Mouse (Mus musculus) spleen, embryonic (tissue): ENCODE measurements around the gene Nmnat3.

Experiments
- CTCF ChIA-PET: fragments of 350-600 bp; sonication (Branson Sonifier 250); formaldehyde crosslinking; loops from one replicate; lab custom pipeline; 2022; lab: Charles Lee

Gene Nmnat3

DNA sequence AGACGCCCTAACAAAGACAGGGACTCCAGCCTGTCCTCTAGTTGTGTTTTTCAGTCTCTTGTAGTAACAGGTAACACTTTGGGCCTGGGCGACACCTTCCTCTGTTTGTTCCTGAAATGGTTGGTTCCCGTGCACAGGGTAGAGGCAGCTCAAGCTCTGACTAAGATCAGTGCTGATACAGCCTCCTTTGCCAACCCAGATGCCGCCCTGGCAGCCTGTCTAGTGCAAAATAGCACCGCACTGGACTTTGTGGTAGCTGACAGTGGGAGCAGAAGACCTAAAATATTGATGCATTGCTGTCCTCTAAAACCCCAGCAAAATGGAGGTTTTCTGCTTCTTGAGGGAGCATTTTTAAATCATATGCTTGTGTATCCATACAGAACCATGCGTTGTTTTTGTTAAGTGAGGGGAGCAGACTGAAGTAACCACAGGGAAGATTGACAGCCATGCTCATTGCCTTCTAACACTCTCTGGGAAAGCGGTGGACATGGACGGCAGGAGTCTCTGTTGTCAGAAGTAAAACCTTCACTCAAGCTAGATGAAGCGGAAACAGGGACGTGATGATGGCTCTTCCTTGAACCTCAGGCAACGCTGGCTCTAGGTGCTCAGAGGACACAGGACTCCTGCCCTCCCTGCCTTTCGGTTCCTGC, 24.2 kb downstream of the Nmnat3 start:
- CTCF ChIA-PET, result no interaction called here

GRCm38 (mm10) chr9:98312622-98313374, 25.6 kb downstream of the Nmnat3 start:
- CTCF ChIA-PET, result no interaction called here

- CTCF ChIA-PET, result no interaction called here
These were observed 26.4 kb downstream of the Nmnat3 start for GRCm38 (mm10) chr9:98313587-98313986.

DNA sequence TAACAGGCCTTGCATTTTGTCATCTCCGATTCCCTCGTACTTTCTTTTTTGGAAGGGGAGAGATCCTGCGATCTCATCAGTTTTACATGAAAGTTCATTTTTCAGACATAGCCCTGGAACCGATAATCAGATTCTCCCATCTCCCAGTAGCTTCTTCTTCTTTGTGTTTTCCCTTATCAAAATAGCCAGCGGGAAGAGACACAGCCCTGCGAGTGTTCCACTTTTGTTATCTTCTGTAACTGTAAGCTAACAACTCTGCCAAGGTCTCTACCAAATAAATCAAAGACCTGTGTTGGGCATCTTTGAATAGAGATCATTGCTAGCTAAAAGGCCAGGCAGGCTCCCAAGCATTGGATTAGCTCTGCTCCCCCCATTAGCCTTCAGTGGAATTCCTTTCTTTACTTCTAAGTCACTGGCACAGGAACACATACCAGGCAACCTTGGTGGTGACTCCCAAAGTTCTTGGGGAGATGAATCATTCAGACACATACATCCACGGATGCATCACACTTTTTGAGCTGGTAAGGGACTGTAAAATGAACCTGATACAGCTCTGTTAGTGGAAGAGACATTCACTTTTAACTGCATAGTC, 26.9 kb downstream of the Nmnat3 start:
- CTCF ChIA-PET, result no interaction called here

- CTCF ChIA-PET, result interaction anchor here (0.6 kb wide), 1 partner anchor 102 kb away, joined by 3 read pairs; no protein-coding TSS in a partner anchor
These were observed 30.7 kb downstream of the Nmnat3 start for GRCm38 (mm10) chr9:98317897-98318296.

DNA sequence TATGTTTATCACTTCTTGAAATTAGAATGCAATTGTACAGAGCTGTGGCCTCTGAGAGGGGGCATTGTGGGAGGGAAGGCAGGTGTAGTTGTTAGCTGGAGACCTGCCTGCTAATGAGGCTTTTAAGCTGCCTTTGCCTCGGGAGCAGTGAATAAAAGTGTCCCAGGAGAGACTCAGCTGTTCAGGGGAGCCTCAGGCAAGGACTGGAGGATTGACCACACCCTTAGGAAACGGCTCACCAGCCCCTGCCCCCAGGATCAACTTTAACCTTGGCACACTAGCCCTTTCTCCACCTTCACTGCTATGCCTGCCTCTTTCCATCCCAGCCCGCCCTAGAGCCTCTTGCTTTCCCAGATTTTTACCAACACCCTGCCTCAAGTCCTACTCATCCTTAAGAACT, 31.6 kb downstream of the Nmnat3 start:
- CTCF ChIA-PET, result no interaction called here

- CTCF ChIA-PET, result no interaction called here
These were observed 33.5 kb downstream of the Nmnat3 start for GRCm38 (mm10) chr9:98320785-98321184.

DNA sequence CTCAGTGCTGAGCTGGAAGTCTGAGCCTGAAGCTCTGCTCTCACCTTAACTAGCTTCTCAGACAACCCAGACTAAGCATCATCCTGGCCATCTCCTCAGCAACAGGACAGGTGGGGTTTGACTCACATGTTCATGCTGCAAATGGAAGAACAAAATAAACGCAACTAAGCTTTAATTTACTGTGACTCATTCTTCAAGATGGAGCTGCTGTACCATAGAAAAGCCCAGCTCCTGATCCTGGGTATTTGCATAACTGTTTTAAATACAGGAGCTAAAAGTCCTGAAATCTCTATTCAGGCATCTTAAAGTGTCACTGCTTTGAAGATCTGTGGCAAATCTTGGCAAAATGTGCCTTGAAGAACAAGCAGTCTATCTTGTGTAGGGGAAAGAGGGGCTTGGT, 38.9 kb downstream of the Nmnat3 start:
- CTCF ChIA-PET, result no interaction called here

- CTCF ChIA-PET, result interaction anchor here (0.6 kb wide), 1 partner anchor 788 kb away, joined by 3 read pairs; no protein-coding TSS in a partner anchor
These were observed 41.4 kb downstream of the Nmnat3 start for GRCm38 (mm10) chr9:98328415-98329176.

GRCm38 (mm10) chr9:98329274-98330105, 42.3 kb downstream of the Nmnat3 start:
- CTCF ChIA-PET, result interaction anchor here (0.6 kb wide), 1 partner anchor 787 kb away, joined by 3 read pairs; no protein-coding TSS in a partner anchor

GRCm38 (mm10) chr9:98333219-98333754, 46.1 kb downstream of the Nmnat3 start:
- CTCF ChIA-PET, result no interaction called here

- CTCF ChIA-PET, result no interaction called here
These were observed 50.9 kb downstream of the Nmnat3 start for GRCm38 (mm10) chr9:98337881-98338769.

GRCm38 (mm10) chr9:98339971-98340370, 52.7 kb downstream of the Nmnat3 start:
- CTCF ChIA-PET, result no interaction called here

GRCm38 (mm10) chr9:98340427-98340826, 53.2 kb downstream of the Nmnat3 start:
- CTCF ChIA-PET, result no interaction called here

- CTCF ChIA-PET, result no interaction called here
These were observed 58.6 kb downstream of the Nmnat3 start for GRCm38 (mm10) chr9:98345840-98346239.

DNA sequence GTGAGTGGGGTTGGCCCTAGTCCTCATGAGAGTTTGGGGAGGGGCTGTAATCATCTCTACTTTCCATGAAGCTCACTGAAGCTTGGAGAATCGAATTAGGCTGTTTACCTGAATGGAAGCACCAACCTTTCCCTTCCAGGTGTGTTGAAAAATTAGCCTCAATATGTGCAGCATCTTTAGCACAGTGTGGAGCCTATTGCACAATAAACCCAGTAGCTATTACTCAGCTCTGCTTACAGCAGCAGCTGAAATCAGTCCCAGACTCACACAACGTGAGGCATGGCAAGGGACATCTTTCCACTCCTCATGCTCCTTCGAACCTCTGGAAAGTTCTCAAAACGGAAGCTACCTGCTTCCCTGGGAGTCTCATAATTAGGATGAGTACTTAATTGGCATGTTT, 59.0 kb downstream of the Nmnat3 start:
- CTCF ChIA-PET, result no interaction called here

- CTCF ChIA-PET, result no interaction called here
These were observed 59.8 kb downstream of the Nmnat3 start for GRCm38 (mm10) chr9:98347021-98347420.

GRCm38 (mm10) chr9:98350318-98351144, 63.3 kb downstream of the Nmnat3 start:
- CTCF ChIA-PET, result no interaction called here

GRCm38 (mm10) chr9:98352332-98352731, 65.1 kb downstream of the Nmnat3 start:
- CTCF ChIA-PET, result no interaction called here
